Mouse (Mus musculus) mouse embryonic stem cell (cell line): ENCODE measurements around the gene Noxo1.
"Not testable (repeated sequence)": the region's sequence is repeated elsewhere in the genome, so short reads cannot be mapped to it uniquely, and the experiment has no call there.

Source experiments
- in situ Hi-C, 2 experiments: fragments of 300-500 bp; cut with MboI; formaldehyde crosslinking; loops; 1 replicate in 1 of 2; 3 replicates in 1 of 2; pipeline ENCODE4 v1.14.3; 2019 to 2020; ENCODE audit warnings: low sequenced_read_pairs in 2 of 2, low pct_unique_long_range_greater_than_20kb in 1 of 2, mixed read lengths in 1 of 2; ENCODE audit not compliant: unreplicated experiment in 1 of 2

Gene Noxo1

DNA sequence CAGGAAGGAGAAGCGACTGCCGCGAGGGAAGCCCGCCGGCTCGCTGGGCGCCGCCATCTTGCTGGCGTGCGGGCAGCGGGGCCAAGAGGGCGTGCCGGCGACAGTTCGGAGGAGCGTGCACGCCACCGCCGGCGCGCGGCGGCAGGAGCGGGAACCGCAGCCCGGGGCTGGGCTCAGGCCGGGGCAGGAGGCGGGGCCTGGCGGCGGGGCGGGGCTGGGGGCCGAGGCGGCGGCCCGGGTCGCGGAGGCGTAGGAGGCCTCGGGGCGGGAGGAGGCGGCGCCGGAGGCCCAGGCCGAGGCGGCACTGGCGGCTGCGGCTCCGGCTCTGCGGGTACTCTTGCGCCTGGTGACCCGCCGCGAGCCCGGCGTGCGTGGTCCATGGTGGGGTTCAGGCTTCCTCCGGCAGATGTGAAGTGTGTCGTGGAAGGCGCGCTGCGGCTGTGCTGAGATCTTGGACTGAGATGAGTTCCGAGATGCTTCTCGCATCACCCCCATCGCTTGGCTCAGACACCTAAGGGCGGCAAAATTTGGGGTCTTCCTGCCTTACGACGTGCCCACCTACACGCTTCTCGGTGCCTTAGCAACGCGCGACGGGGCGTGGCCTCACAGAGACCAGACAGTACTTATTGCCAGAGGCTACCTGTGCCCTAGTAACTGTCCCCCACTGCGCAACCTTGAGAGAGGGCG lies at the start of gene Noxo1, which contains the start of gene Gfer:
Gene Noxo1, plus strand, starts transcription at position 224 of the 687 bp plus-strand sequence.
Gene Gfer, minus strand, starts transcription at position 146 of the 687 bp plus-strand sequence.
- in situ Hi-C loops: no loop called here

DNA sequence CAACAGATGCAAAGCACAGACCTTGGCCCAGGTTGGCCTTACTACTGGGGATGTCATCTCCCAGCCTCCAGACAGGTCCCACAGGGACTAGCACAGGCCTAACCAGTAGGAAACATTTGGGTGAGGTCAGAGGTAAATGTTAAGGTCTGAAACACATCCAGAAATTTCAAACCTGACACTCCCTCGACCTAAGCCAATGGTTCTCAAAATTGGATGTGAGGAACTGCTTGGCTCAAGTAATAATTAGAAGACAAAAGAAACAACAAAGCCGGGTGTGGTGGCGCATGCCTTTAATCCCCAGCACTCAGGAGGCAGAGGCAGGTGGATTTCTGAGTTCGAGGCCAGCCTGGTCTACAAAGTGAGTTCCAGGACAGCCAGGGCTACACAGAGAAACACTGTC lies 49.7 kb upstream of the Noxo1 start:
- in situ Hi-C loops: no loop called here

- in situ Hi-C loops: no loop called here
These were observed 48.5 kb upstream of the Noxo1 start for GRCm38 (mm10) chr17:24647493-24647892.

GRCm38 (mm10) chr17:24648731-24649377 lies 47.2 kb upstream of the Noxo1 start:
- in situ Hi-C loops: no loop called here

DNA sequence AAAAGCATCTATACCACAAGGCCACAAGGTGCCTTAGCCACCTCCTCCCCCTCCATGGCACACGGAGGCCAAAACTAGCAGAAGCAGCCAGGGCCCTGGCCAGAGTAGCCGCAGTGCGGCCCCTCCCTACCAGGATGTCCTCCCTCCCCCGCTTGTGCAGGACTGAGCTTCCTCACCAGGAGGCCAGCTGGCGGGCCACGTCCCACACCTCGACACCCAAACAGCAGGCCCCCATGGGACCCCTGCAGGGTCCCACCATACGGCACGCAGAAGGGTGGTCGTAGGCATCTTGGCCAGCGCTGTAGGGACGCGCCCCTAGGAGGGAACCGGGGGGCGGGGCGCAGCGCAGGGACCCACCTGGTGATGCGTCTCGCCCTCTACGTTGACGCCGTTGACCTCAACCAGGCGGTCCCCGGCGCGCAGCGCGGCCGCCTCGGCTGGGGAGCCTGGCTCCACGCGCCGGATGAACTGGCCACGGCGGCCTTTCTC lies 46.4 kb upstream of the Noxo1 start:
- in situ Hi-C loops: no loop called here

GRCm38 (mm10) chr17:24650070-24650616 lies 45.9 kb upstream of the Noxo1 start, which contains the start of gene Slc9a3r2:
Slc9a3r2 (minus strand) TSS chr17:24650327.
- in situ Hi-C loops: no loop called here

GRCm38 (mm10) chr17:24650766-24651165 lies 45.3 kb upstream of the Noxo1 start:
- in situ Hi-C loops: no loop called here

GRCm38 (mm10) chr17:24651835-24652234 lies 44.2 kb upstream of the Noxo1 start:
- in situ Hi-C loops: no loop called here

DNA sequence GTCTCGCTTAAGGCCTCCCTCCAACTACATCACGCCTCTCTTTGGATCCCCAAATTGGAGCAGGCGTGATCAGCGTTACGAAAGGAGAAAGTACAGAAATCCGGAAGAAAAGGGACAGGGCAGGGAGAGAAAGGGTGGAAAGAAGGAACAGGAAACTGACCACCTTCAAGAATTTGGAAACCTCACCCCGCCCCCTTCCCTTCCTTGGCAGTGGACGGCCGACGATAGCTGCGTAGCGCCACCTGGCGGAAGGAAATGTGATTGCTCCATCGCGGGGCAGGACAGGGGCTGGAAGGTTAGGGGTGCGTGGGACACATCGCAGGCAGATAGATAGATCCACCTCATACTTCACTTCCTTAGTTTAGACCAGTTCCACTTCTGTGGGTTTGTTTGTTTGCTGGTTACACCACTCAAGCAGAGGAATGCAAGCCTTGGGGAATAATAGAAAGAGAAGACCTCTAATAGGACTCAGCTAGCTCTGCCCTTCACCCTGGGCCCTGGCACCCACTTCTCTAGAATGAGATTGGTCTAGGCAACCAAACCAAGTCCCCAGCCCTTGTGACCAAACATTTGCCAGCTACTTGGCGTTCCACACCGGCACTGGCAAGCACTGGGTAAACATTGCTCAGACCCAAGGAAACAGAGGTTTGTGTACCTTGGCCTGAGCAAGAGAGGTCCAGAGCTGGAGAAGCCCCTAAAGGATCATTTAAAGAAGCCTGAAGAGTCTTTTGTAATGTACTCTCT lies 41.9 kb upstream of the Noxo1 start:
- in situ Hi-C loops: no loop called here

DNA sequence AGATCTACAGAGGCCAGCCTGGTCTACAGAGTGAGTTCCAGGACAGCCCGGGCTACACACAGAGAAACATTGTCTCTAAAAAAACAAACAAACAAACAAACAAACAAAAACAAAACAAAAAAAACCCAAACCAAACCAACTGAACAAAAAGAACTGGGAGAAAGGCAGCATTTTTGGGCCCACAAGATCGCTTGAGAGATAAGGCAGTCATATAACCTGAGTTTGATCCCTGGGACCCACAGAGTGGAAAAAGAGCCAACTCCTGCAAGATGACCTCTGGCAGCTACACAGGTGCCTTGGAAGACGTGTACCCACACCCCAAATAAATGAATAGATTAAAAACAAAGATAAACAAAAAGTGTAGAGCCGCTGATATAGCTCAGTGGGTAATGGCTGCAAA lies 41.1 kb upstream of the Noxo1 start:
- in situ Hi-C loops: no loop called here

GRCm38 (mm10) chr17:24658017-24658758 lies 37.8 kb upstream of the Noxo1 start, which contains the start of gene Npw:
Npw (minus strand) TSS chr17:24658457.
- in situ Hi-C loops: no loop called here

GRCm38 (mm10) chr17:24667011-24667410 lies 29.0 kb upstream of the Noxo1 start:
- in situ Hi-C loops: not testable (repeated sequence)

DNA sequence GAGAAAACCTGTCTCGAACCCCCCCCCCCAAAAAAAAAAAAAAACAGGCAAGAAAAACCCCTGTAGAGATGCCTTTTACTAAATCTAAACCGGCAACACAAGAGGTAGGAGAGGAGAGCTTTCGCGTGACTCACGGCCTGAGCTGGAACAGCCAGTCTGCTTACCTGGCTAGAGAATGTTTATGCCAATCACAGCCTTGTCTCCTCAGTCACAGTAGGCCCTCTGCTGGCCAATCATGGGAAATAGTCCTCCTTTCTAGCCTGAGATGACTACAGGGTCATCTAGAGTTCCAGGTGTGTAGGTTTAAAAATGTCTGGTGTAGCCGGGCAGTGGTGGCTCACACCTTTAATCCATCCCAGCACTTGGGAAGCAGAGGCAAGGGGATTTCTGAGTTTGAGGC lies 28.6 kb upstream of the Noxo1 start:
- in situ Hi-C loops: no loop called here

DNA sequence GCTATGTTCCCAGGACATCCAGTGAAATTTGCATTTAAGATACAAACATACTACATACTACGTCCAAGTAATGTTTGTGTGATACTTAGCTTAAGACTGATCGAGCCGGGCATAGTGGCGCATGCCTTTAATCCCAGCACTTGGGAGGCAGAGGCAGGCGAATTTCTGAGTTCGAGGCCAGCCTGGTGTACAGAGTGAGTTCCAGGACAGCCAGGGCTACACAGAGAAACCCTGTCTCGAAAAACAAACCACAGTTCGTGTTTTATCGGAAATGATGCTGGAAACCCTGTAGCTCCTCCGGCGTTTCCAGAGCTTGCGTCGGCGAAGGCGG lies 26.9 kb upstream of the Noxo1 start:
- in situ Hi-C loops: not testable (repeated sequence)

DNA sequence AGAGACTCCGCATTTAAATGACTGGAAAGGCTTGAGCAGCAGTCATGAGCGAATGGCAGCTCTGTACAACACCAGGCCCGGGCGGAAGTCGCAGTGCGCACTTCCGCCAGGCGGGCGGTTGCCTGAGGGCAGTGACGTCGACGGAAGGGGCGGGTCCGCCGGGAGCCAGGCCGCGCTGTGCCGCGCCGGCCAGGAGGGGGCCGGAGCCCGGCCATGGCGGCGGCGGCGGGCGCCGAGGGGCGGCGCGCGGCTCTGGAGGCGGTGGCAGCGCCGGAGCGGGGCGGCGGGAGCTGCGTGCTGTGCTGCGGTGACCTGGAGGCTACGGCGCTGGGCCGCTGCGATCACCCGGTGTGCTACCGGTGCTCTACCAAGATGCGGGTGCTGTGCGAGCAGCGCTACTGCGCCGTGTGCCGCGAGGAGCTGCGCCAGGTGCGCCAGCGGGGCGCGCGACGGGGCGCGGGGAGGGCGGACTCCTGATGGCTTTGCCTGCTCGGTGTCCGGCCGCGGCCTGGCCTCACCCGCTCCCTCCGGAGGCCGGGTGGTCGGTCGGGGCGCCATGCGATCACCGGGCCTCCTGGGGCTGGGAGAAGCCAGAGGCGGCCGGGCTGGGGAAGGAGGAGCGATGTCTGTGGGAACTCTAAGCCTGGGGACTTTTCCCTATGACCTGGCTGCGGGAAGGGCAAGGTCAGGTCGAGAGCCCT lies 26.3 kb upstream of the Noxo1 start, which contains the start of gene Zfp598:
Gene Zfp598, plus strand, starts transcription at position 143 of the 701 bp plus-strand sequence.
- in situ Hi-C loops: no loop called here

- in situ Hi-C loops: no loop called here
These were observed 25.7 kb upstream of the Noxo1 start for GRCm38 (mm10) chr17:24670246-24670844.

- in situ Hi-C loops: no loop called here
These were observed 24.7 kb upstream of the Noxo1 start for GRCm38 (mm10) chr17:24671346-24671745.
